Mouse (Mus musculus) adrenal gland, postnatal 36 days (tissue): Measurements from ENCODE around the gene Trim54. TPM values are rescaled to one million over a fixed set of nuclear protein-coding genes. Genes with fewer than 3 reads are reported as not detected.

Source experiments
- DNase-seq, 2 experiments: peaks; one replicate each; pipeline ENCODE4 v3.0.0; 2021; ENCODE audit warnings: mixed read lengths in 1 of 2
- total RNA-seq, 2 experiments: library from RNA; stranded (reverse); gene quantifications; 2 replicates each; pipeline ENCODE4 v1.2.3; 2021

The Trim54 gene
- total RNA-seq, 2 experiments from 2014 or later, result 0.20 TPM; not detected in 1

DNA sequence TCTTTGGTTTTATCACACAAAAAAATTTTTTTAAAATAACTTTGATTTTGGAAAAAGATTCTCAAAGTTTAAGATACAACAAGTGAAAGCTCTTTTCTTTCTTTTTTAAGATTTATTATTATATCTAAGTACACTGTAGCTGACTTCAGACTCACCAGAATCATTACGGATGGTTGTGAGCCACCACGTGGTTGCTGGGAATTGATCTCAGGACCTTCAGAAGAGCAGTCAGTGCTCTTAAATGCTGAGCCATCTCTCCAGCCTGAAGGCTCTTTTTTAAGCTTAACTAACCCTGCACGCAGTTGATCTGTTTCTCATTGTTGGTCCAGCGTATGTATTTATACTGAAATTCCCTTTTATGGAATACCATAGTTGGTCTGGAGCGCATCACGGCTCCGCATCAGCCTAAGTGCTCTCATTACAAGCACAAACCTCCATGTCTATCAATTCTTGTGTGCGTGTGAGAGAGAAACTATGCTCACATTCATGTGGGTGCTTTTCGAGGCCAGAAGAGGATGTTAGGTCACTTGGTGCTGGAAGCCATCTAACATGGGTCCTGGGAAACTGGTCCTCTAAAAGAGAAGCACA is 64.8 kb downstream of the Trim54 start:
- DNase-seq, result no peak

GRCm38 (mm10) chr5:31183678-31184077 is 67.2 kb downstream of the Trim54 start:
- DNase-seq, result no peak

Other genes starting within 250 kb of the Trim54 start
- gene Tmem214, start 248.7 kb upstream of the Trim54 start, total RNA-seq, result 10 to 100 TPM; 49.6 to 55.0 TPM
- gene Agbl5, start 228.0 kb upstream of the Trim54 start, total RNA-seq, result 10 to 100 TPM in 1 of 2 experiments, 1 to 10 TPM in 1; 6.6 to 12.2 TPM
- gene Ost4, start 208.9 kb upstream of the Trim54 start, total RNA-seq, result 100 to 1,000 TPM; 211 to 228 TPM
- 10 to 100 TPM; 49.8 to 56.0 TPM for gene Emilin1, start 203.3 kb upstream of the Trim54 start, total RNA-seq
- gene Khk, start 195.3 kb upstream of the Trim54 start, total RNA-seq, result 10 to 100 TPM; 37.5 to 64.9 TPM
- 1 to 10 TPM in 1 of 2 experiments, under 1 TPM in 1; 0.89 to 1.3 TPM for gene Cgref1, start 171.1 kb upstream of the Trim54 start, total RNA-seq
- 100 to 1,000 TPM; 121 to 157 TPM for gene Preb, start 156.4 kb upstream of the Trim54 start, total RNA-seq
- 1 to 10 TPM; 1.1 to 2.8 TPM for gene Tcf23, start 148.1 kb upstream of the Trim54 start, total RNA-seq
- 100 to 1,000 TPM; 106 to 128 TPM for gene Atraid, start 68.4 kb upstream of the Trim54 start, total RNA-seq
- gene Slc5a6, start 67.8 kb upstream of the Trim54 start, total RNA-seq, result 10 to 100 TPM; 26.6 to 30.3 TPM
- gene Cad, start 61.9 kb upstream of the Trim54 start, total RNA-seq, result 10 to 100 TPM; 22.9 to 29.7 TPM
- not detected for gene Dnajc5g, start 10.4 kb upstream of the Trim54 start, total RNA-seq
- gene Slc30a3, start 8.5 kb upstream of the Trim54 start, total RNA-seq, result not detected
- not detected for gene Ucn, start 22.1 kb downstream of the Trim54 start, total RNA-seq
- gene Mpv17, start 37.5 kb downstream of the Trim54 start, total RNA-seq, result 10 to 100 TPM; 57.5 to 62.1 TPM
- gene Gm29609, start 63.2 kb downstream of the Trim54 start, total RNA-seq, result under 1 TPM; 0.60 to 0.79 TPM
- gene Gtf3c2, start 63.4 kb downstream of the Trim54 start, total RNA-seq, result 10 to 100 TPM; 53.8 to 64.0 TPM
- gene Snx17, start 76.5 kb downstream of the Trim54 start, total RNA-seq, result 100 to 1,000 TPM; 106 to 110 TPM
- 10 to 100 TPM; 43.2 to 60.5 TPM for gene Eif2b4, start 76.7 kb downstream of the Trim54 start, total RNA-seq
- gene Zfp513, start 85.6 kb downstream of the Trim54 start, total RNA-seq, result 10 to 100 TPM; 28.1 to 34.1 TPM
- 100 to 1,000 TPM; 105 to 129 TPM for gene Ppm1g, start 104.0 kb downstream of the Trim54 start, total RNA-seq
- gene Nrbp1, start 124.2 kb downstream of the Trim54 start, total RNA-seq, result 10 to 100 TPM; 80.6 to 95.8 TPM
- gene Gm9970, start 124.5 kb downstream of the Trim54 start, total RNA-seq, result not detected
- gene Krtcap3, start 135.0 kb downstream of the Trim54 start, total RNA-seq, result 1 to 10 TPM; 3.7 to 4.1 TPM
- gene Ift172, start 174.4 kb downstream of the Trim54 start, total RNA-seq, result 10 to 100 TPM; 30.4 to 39.0 TPM
- 10 to 100 TPM in 1 of 2 experiments, 1 to 10 TPM in 1; 7.5 to 13.8 TPM for gene Fndc4, start 179.4 kb downstream of the Trim54 start, total RNA-seq
- under 1 TPM in 1 of 2 experiments, not detected in 1; 0.43 TPM for gene Gckr, start 180.7 kb downstream of the Trim54 start, total RNA-seq